Mouse (Mus musculus): Measurements from ENCODE around the gene Hal. TPM values are rescaled to one million over a fixed set of nuclear protein-coding genes. Genes with fewer than 3 reads are reported as not detected.
A peak's percentile ranks its signal among the peaks of the same experiment; 100 is the strongest.

The Hal gene
- polyA plus RNA-seq (2011; ENCODE audit: insufficient read depth, insufficient read length, low read depth, missing spikeins): 1.2 and 1.6 TPM in 2 replicates

DNA sequence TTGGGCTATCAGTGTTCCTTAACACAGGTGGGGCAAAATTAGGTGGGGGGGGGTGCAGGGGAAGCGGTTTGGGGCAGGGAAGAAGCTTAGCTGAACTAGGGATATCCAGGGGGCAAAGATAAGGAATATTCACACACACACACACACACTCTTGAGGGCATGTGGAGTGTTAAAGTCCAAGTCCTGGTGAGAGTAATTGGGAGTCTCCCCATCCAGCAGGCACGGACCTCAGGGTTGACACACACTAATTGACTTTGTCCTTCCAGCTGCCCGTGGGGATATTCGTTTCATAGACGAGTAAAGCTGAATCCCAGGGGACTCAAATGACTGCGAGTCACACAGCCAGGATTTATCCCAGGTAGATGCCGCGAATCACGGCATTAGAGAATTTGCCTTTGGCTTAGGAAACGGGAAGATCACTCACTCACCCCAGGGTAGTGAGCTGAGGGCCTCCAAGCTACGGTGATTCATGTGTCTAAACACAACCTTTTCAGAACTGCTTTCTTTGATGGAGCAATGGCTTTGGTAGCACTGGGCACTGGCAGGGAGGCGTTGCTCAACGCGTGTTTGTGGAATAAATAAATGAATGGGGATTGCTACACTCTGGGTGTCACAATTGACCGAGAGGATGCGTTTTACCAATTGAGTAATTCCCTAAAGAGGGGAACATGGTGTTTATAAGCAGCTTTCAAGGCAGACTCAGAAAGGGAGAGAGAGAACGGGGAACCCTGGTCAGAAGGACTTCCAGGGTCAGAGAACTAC lies at the start of gene Hal:
Gene Hal, plus strand, starts transcription at position 703 of the 762 bp plus-strand sequence.
- H3K4me3 ChIP-seq (ENCODE audit: low read depth, low read length): no peak within 1 kb of the TSS
- H3K9me3 ChIP-seq (replicated peaks; ENCODE audit: control insufficient read depth, insufficient read depth, low read length, poor library complexity, severe bottlenecking): no peaks in the 10 kb centered on the region
- peaks cover 5% of the 10 kb centered on the region for H3K4me1 ChIP-seq (ENCODE audit: control insufficient read depth, insufficient read depth, low read length)
- H3K27me3 ChIP-seq (ENCODE audit: control insufficient read depth, insufficient read depth, low read length, poor library complexity, severe bottlenecking): no peaks in the 10 kb centered on the region
- H3K27ac ChIP-seq (ENCODE audit: insufficient read depth, low read length): no peak within 1 kb of the TSS
- no peak within 1 kb of the TSS for H3K9ac ChIP-seq (ENCODE audit: low read depth, poor library complexity, severe bottlenecking)
- TF ChIP-seq EP300 (IDR thresholded peaks at IDR 0.05; ENCODE audit: insufficient read depth, low read depth, low read length) (no peak), CTCF (IDR thresholded peaks at IDR 0.05; ENCODE audit: low read depth, low read length) (no peak), POLR2A (IDR thresholded peaks at IDR 0.05; ENCODE audit: insufficient read depth, low read length) (no peak)
- H3K36me3 ChIP-seq (ENCODE audit: control insufficient read depth, insufficient read depth, low read length, poor library complexity, severe bottlenecking): peaks cover 4% of the 10 kb centered on the region; the same call in 1 of the 2 replicates

DNA sequence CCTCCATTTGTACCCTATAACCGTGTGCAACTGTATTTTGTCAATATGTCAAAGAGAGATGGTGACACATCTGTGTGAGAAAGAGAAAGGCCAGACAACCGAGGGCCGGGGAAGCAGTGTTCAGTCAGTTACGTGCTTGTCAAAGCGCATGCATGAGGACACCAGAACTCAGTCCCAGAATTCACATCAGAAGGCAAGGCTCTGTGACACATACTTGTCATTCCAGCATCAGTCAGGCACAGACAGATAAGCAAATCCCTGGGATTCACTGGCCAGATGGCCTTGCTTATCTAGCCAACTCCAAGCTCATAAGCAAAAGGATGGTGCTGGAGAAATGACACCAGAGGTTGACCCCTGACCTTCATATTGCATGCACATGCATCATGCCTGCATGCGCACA lies 47.1 kb upstream of the Hal start:
- Histone ChIP-seq H3K9ac (ENCODE audit: low read depth, poor library complexity, severe bottlenecking) (no peak overlapping the region), H3K4me3 (ENCODE audit: low read depth, low read length) (no peak overlapping the region), H3K27ac (ENCODE audit: insufficient read depth, low read length) (no peak overlapping the region), H3K9me3 (replicated peaks; ENCODE audit: control insufficient read depth, insufficient read depth, low read length, poor library complexity, severe bottlenecking) (no peaks in the 10 kb centered on the region), H3K36me3 (ENCODE audit: control insufficient read depth, insufficient read depth, low read length, poor library complexity, severe bottlenecking) (no peaks in the 10 kb centered on the region), H3K4me1 (ENCODE audit: control insufficient read depth, insufficient read depth, low read length) (peaks cover 7% of the 10 kb centered on the region), H3K27me3 (ENCODE audit: control insufficient read depth, insufficient read depth, low read length, poor library complexity, severe bottlenecking) (no peaks in the 10 kb centered on the region)
- TF ChIP-seq EP300 (IDR thresholded peaks at IDR 0.05; ENCODE audit: insufficient read depth, low read depth, low read length) (no peak), POLR2A (IDR thresholded peaks at IDR 0.05; ENCODE audit: insufficient read depth, low read length) (no peak), CTCF (IDR thresholded peaks at IDR 0.05; ENCODE audit: low read depth, low read length) (no peak)

DNA sequence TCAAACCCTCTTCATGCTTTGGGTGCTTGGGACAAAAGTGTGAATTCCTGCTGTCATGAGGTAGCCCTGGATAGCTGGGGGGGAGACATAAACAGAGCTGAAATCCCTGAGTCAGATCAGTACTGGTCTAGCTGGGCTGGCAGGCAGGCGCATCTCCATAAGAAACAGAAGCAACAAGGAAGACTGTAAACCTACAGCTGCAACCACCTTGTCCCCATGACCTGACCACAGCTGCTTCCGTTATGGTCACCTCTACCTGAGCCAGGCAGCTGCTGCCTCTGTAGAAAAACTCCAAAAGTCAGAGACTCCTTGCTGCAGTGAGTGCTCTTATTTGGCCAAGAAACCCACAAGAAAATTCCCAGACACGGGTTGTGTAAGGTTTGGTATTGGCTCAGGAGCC lies 46.4 kb upstream of the Hal start:
- Histone ChIP-seq H3K4me1 (ENCODE audit: control insufficient read depth, insufficient read depth, low read length) (peaks cover 7% of the 10 kb centered on the region), H3K27me3 (ENCODE audit: control insufficient read depth, insufficient read depth, low read length, poor library complexity, severe bottlenecking) (no peaks in the 10 kb centered on the region), H3K36me3 (ENCODE audit: control insufficient read depth, insufficient read depth, low read length, poor library complexity, severe bottlenecking) (no peaks in the 10 kb centered on the region), H3K4me3 (ENCODE audit: low read depth, low read length) (no peak overlapping the region), H3K9ac (ENCODE audit: low read depth, poor library complexity, severe bottlenecking) (no peak overlapping the region), H3K9me3 (replicated peaks; ENCODE audit: control insufficient read depth, insufficient read depth, low read length, poor library complexity, severe bottlenecking) (no peaks in the 10 kb centered on the region), H3K27ac (ENCODE audit: insufficient read depth, low read length) (no peak overlapping the region)
- no peak for TF ChIP-seq CTCF (IDR thresholded peaks at IDR 0.05; ENCODE audit: low read depth, low read length)
- no peak for TF ChIP-seq POLR2A (IDR thresholded peaks at IDR 0.05; ENCODE audit: insufficient read depth, low read length)
- peak; percentile 68; the same call in 1 of the 2 replicates for TF ChIP-seq EP300 (IDR thresholded peaks at IDR 0.05; ENCODE audit: insufficient read depth, low read depth, low read length)

DNA sequence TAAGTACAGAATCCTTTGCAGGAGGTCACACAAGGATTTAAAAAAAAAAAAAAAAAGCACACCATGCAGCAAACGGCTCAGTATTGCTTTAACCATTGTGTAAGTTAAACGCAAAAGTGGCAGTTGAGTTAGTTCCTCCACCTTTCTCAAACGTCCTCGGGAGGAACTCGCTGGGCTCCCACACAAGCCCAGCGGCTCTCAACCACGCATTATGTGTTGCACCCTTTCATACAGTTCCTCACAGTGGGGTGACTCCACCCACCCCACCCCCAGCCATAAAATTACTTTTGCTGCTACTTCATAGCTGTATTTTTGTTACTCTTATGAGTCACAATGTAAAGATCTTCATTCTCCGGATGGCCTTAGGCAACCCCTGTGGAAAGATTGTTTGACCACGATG lies 44.2 kb upstream of the Hal start:
- H3K27ac ChIP-seq (ENCODE audit: insufficient read depth, low read length): no peak overlapping the region
- TF ChIP-seq EP300 (IDR thresholded peaks at IDR 0.05; ENCODE audit: insufficient read depth, low read depth, low read length) (no peak), POLR2A (IDR thresholded peaks at IDR 0.05; ENCODE audit: insufficient read depth, low read length) (no peak), CTCF (IDR thresholded peaks at IDR 0.05; ENCODE audit: low read depth, low read length) (no peak)

DNA sequence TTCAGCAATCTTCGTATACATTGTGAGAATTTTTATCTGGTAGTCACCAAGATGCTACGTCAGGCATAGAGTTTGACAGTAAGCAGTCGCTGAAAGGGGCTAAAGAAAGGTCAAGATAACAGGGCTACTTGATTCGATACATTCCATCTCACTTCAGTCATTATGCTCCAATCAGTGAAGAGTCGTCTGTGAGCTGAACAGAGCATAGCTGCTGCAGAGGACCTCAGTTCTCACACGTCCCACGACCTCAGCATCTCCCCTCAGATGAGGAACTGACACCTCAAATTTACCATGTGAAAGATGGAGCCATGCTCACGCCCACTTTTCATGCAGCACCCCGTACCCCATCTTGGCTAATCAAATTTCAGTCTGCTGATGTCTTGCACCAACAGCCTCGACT lies 41.2 kb upstream of the Hal start:
- Histone ChIP-seq H3K4me1 (ENCODE audit: control insufficient read depth, insufficient read depth, low read length) (peaks cover 3% of the 10 kb centered on the region), H3K27ac (ENCODE audit: insufficient read depth, low read length) (no peak overlapping the region), H3K27me3 (ENCODE audit: control insufficient read depth, insufficient read depth, low read length, poor library complexity, severe bottlenecking) (no peaks in the 10 kb centered on the region), H3K9ac (ENCODE audit: low read depth, poor library complexity, severe bottlenecking) (no peak overlapping the region), H3K4me3 (ENCODE audit: low read depth, low read length) (no peak overlapping the region), H3K9me3 (replicated peaks; ENCODE audit: control insufficient read depth, insufficient read depth, low read length, poor library complexity, severe bottlenecking) (no peaks in the 10 kb centered on the region), H3K36me3 (ENCODE audit: control insufficient read depth, insufficient read depth, low read length, poor library complexity, severe bottlenecking) (no peaks in the 10 kb centered on the region)
- TF ChIP-seq CTCF (IDR thresholded peaks at IDR 0.05; ENCODE audit: low read depth, low read length): no peak

More for the DNA sequence above, 44.2 kb upstream of the Hal start:
- H3K9ac ChIP-seq (ENCODE audit: low read depth, poor library complexity, severe bottlenecking): no peak overlapping the region
- no peak overlapping the region for H3K4me3 ChIP-seq (ENCODE audit: low read depth, low read length)
- H3K27me3 ChIP-seq (ENCODE audit: control insufficient read depth, insufficient read depth, low read length, poor library complexity, severe bottlenecking): no peaks in the 10 kb centered on the region
- no peaks in the 10 kb centered on the region for H3K9me3 ChIP-seq (replicated peaks; ENCODE audit: control insufficient read depth, insufficient read depth, low read length, poor library complexity, severe bottlenecking)
- peaks cover 7% of the 10 kb centered on the region for H3K4me1 ChIP-seq (ENCODE audit: control insufficient read depth, insufficient read depth, low read length)
- no peaks in the 10 kb centered on the region for H3K36me3 ChIP-seq (ENCODE audit: control insufficient read depth, insufficient read depth, low read length, poor library complexity, severe bottlenecking)

DNA sequence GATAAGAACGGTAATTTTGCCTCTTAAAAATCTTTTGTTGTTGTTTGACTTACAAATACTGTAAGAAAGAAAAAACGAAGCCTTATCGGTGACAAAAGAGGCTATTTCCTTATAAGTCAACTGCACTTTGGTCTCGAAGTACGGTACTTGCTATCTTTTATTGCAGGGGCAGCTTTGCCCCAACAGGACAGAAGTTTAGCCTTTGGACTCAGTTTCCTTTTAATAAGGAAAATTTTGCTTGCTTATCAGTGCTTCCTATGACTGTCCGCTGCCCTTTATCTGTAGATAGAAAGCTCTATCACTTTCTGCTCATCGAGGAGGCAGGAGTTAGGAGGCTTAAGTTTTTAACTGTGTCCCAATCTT lies 33.9 kb upstream of the Hal start:
- Histone ChIP-seq H3K9me3 (replicated peaks; ENCODE audit: control insufficient read depth, insufficient read depth, low read length, poor library complexity, severe bottlenecking) (no peaks in the 10 kb centered on the region), H3K36me3 (ENCODE audit: control insufficient read depth, insufficient read depth, low read length, poor library complexity, severe bottlenecking) (no peaks in the 10 kb centered on the region), H3K9ac (ENCODE audit: low read depth, poor library complexity, severe bottlenecking) (no peak overlapping the region), H3K27me3 (ENCODE audit: control insufficient read depth, insufficient read depth, low read length, poor library complexity, severe bottlenecking) (no peaks in the 10 kb centered on the region), H3K4me1 (ENCODE audit: control insufficient read depth, insufficient read depth, low read length) (no peaks in the 10 kb centered on the region), H3K4me3 (ENCODE audit: low read depth, low read length) (no peak overlapping the region), H3K27ac (ENCODE audit: insufficient read depth, low read length) (no peak overlapping the region)
- no peak for TF ChIP-seq CTCF (IDR thresholded peaks at IDR 0.05; ENCODE audit: low read depth, low read length)
- no peak for TF ChIP-seq POLR2A (IDR thresholded peaks at IDR 0.05; ENCODE audit: insufficient read depth, low read length)
- no peak for TF ChIP-seq EP300 (IDR thresholded peaks at IDR 0.05; ENCODE audit: insufficient read depth, low read depth, low read length)

Data from ES-Bruce4 (cell line).